Mouse (Mus musculus): ENCODE data around the gene Gm49391.
"Not testable (repeated sequence)": the region's sequence is repeated elsewhere in the genome, so short reads cannot be mapped to it uniquely, and the experiment has no call there.

Gene Gm49391

GRCm38 (mm10) chr13:60936500-60936901, at the start of gene Gm49391, which contains the start of gene Ctla2a:
TSS of gene Gm49391 (minus strand) at chr13:60936571.
TSS of gene Ctla2a (minus strand) at chr13:60936625.
- DNase-seq (ENCODE audit: low read depth, low spot score), result no peak

GRCm38 (mm10) chr13:60972319-60972718, 35.9 kb upstream of the Gm49391 start:
- not testable (repeated sequence) for DNase-seq (ENCODE audit: low read depth, low spot score)

- DNase-seq (ENCODE audit: low read depth, low spot score), result not testable (repeated sequence)
Observed at GRCm38 (mm10) chr13:60963985-60964384, 27.6 kb upstream of the Gm49391 start.

- no peak for DNase-seq (ENCODE audit: low read depth, low spot score)
Observed at GRCm38 (mm10) chr13:60961706-60962105, 25.3 kb upstream of the Gm49391 start.

GRCm38 (mm10) chr13:60941884-60942283, 5.5 kb upstream of the Gm49391 start, which contains the start of gene Tpbpa:
TSS of gene Tpbpa (minus strand) at chr13:60941984.
- not testable (repeated sequence) for DNase-seq (ENCODE audit: low read depth, low spot score)

GRCm38 (mm10) chr13:60935490-60935889, 881 bp downstream of the Gm49391 start, which contains the start of gene Gm49393:
TSS of gene Gm49393 (minus strand) at chr13:60935590.
- not testable (repeated sequence) for DNase-seq (ENCODE audit: low read depth, low spot score)

GRCm38 (mm10) chr13:60904780-60905179, 31.6 kb downstream of the Gm49391 start, which contains the start of gene Tpbpb:
TSS of gene Tpbpb (minus strand) at chr13:60904880.
- DNase-seq (ENCODE audit: low read depth, low spot score), result not testable (repeated sequence)

- no peak for DNase-seq (ENCODE audit: low read depth, low spot score)
Observed at GRCm38 (mm10) chr13:60897328-60897727, 39.0 kb downstream of the Gm49391 start, which contains the start of gene Ctla2b. TSS of gene Ctla2b (minus strand) at chr13:60897447.

- DNase-seq (ENCODE audit: low read depth, low spot score), result not testable (repeated sequence)
Observed at GRCm38 (mm10) chr13:60896794-60897193, 39.6 kb downstream of the Gm49391 start, which contains the start of gene Gm49392. TSS of gene Gm49392 (minus strand) at chr13:60896894.

- no peak for DNase-seq (ENCODE audit: low read depth, low spot score)
Observed at GRCm38 (mm10) chr13:60895406-60896160, 40.8 kb downstream of the Gm49391 start.

GRCm38 (mm10) chr13:60892301-60892700, 44.1 kb downstream of the Gm49391 start:
- no peak for DNase-seq (ENCODE audit: low read depth, low spot score)

- no peak for DNase-seq (ENCODE audit: low read depth, low spot score)
Observed at GRCm38 (mm10) chr13:60864281-60864680, 72.1 kb downstream of the Gm49391 start, which contains the start of gene 4930486L24Rik. TSS of gene 4930486L24Rik (minus strand) at chr13:60864475.

- DNase-seq (ENCODE audit: low read depth, low spot score), result no peak
Observed at GRCm38 (mm10) chr13:60848241-60849120, 87.9 kb downstream of the Gm49391 start.
